Mouse (Mus musculus): ENCODE results near the gene Apom. TPM values are rescaled to one million over a fixed set of nuclear protein-coding genes. Genes with fewer than 3 reads are reported as not detected.

Gene Apom
- polyA plus RNA-seq, 1 experiment from 2014 or later = 8.3 TPM

DNA sequence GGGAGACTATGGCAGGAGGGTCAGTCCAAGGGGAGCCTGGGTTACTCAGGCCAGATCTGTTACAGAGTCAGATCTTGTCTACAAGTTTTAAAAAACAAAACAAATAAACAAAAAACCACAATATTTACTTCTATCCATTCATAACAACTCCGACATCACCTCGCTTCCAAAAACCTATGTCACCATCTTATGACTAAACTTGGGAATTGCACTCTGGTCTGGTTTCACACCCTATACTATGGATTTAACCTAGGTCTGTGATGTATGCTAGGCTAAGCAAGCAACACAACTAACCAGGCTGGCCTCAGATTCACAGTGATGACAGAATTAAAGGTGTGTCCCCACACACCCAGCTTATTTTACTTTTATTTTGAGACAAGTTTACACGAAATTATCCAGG, 25.3 kb downstream of the Apom start:
- H3K4me1 ChIP-seq (replicated peaks) = peaks cover 19% of the 10 kb centered on the region
- H3K9ac ChIP-seq = no peak overlapping the region
- H3K4me2 ChIP-seq = no peak overlapping the region
- no peak overlapping the region for H3K4me3 ChIP-seq
- H3K9me3 ChIP-seq (replicated peaks) = no peaks in the 10 kb centered on the region
- no peak for ATAC-seq (ENCODE audit: insufficient number of reproducible peaks, low FRiP score)
- no peak overlapping the region for H3K27ac ChIP-seq (ENCODE audit: poor library complexity, severe bottlenecking)
- 0 out of 2 replicates have a peak, but pooled peaks cover 3% of the 10 kb centered on the region for H3K27me3 ChIP-seq (replicated peaks)
- WGBS = 68% methylated on average over 3 of the region's 3 CpGs
- H3K36me3 ChIP-seq = peaks cover 25% of the 10 kb centered on the region

DNA sequence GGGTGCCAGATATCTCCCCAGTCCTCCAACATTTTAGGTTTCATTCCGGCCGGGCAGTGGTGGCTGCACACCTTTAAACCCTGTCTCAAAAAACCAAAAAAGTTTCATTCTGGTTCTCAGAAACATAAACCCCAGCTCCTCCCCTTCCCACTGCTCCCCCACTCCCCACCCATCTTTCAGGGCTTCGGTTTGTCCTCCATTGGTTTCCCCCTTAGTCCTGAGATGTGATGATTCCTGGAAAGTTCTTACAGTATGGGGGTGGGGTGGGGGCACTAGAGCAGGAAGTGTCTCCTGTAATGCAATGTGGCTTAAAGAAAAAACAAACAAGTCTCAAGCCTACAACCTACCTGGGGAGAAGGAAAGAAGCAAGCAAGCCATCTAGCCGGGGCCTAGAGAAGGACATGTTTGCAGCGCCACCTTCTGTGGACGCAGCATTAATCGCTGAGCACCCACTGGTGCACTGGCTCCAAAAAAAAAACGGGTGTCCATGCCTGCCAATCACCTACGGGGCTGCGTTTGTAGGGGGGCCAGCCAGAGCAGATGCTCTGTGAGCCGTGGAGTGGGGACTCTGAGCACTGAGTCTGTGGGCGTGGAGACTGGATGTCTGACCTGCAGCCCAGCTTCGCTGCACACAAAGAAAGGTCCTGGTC, 26.0 kb downstream of the Apom start:
- no peak for ATAC-seq (ENCODE audit: insufficient number of reproducible peaks, low FRiP score)
- Histone ChIP-seq H3K36me3 (peaks cover 31% of the 10 kb centered on the region), H3K4me1 (replicated peaks) (peaks cover 24% of the 10 kb centered on the region), H3K27ac (ENCODE audit: poor library complexity, severe bottlenecking) (no peak overlapping the region), H3K27me3 (replicated peaks) (no peaks in the 10 kb centered on the region), H3K4me3 (no peak overlapping the region), H3K4me2 (peak overlapping the region; percentile 29; the same call in 1 of the 2 replicates), H3K9me3 (replicated peaks) (no peaks in the 10 kb centered on the region), H3K9ac (peak overlapping the region; percentile 52)
- WGBS = 29% methylated on average over 13 of the region's 13 CpGs

DNA sequence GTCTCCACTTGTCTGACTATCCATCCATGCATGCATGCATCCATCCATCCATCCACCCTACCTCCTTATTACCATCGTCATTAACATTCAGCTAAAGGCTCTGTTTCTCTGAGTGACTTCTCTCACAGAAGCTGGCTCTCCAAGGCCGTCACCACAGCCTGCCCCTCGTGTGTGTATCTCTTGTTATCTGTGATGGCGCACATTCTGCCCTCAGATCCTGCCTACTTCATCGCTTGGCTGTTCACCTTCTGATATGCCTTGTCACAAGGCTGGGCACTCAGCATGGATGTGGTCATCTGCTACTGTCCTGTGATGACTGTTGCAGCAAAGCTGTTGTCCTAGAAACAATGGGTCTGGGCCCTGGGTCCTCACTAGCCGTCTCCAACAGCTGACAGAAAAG, 27.1 kb downstream of the Apom start:
- no peak overlapping the region for H3K9ac ChIP-seq
- H3K36me3 ChIP-seq = peaks cover 42% of the 10 kb centered on the region
- H3K4me3 ChIP-seq = no peak overlapping the region
- no peak overlapping the region for H3K27ac ChIP-seq (ENCODE audit: poor library complexity, severe bottlenecking)
- no peak overlapping the region for H3K4me2 ChIP-seq
- WGBS = 52% methylated on average over 6 of the region's 6 CpGs
- ATAC-seq (ENCODE audit: insufficient number of reproducible peaks, low FRiP score) = no peak
- no peaks in the 10 kb centered on the region for H3K27me3 ChIP-seq (replicated peaks)
- no peaks in the 10 kb centered on the region for H3K9me3 ChIP-seq (replicated peaks)
- peaks cover 29% of the 10 kb centered on the region for H3K4me1 ChIP-seq (replicated peaks)

DNA sequence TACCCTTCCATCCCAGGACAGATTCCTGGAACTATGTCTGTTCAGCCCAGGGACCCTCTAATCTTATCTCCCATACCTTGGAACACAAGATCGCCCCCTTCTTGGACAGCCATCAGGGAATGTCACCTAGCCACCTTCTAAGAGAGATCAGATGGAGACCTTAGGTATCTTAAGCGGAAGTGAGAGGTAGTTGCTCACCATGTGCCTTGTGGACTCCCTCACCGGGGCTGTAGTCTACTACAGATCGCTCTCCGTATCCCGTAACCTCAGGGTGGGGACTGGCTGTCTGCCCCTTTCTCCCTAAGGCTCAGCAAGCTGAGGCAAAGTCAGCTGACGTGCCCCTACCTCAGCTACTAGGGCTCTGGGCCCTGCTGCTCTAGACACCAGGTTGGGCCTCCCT, 27.8 kb downstream of the Apom start:
- Histone ChIP-seq H3K27me3 (replicated peaks) (no peaks in the 10 kb centered on the region), H3K4me1 (replicated peaks) (peaks cover 29% of the 10 kb centered on the region), H3K9ac (no peak overlapping the region), H3K4me2 (no peak overlapping the region), H3K27ac (ENCODE audit: poor library complexity, severe bottlenecking) (no peak overlapping the region), H3K4me3 (no peak overlapping the region), H3K9me3 (replicated peaks) (no peaks in the 10 kb centered on the region), H3K36me3 (peaks cover 49% of the 10 kb centered on the region)
- ATAC-seq (ENCODE audit: insufficient number of reproducible peaks, low FRiP score) = no peak
- WGBS = 83% methylated on average over 7 of the region's 7 CpGs

DNA sequence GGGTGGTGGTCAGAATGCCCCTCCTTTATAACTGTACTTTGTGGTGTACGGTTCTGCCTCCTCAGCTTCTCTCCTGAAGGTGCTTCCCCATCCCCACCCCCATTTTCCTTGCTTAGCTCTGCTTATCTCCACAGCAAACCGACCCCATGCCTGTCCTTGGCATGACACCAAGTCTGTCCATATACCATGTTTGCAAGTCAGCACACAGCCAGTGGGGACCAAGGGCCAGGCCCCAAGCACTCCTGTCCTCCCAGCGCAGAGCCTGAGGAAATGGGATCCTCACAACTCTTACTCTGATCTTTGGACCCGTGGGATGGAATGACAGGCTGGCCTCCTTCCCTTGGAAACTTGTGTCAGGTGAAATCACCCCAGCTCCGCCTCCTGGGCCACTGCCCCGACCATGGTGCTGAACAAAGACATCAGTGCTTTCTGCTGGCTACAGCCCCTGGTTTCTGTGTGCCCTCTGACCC, 28.6 kb downstream of the Apom start:
- H3K27ac ChIP-seq (ENCODE audit: poor library complexity, severe bottlenecking) = no peak overlapping the region
- 52% methylated on average over 6 of the region's 6 CpGs for WGBS
- H3K27me3 ChIP-seq (replicated peaks) = no peaks in the 10 kb centered on the region
- H3K9ac ChIP-seq = no peak overlapping the region
- peaks cover 29% of the 10 kb centered on the region for H3K4me1 ChIP-seq (replicated peaks)
- no peak for ATAC-seq (ENCODE audit: insufficient number of reproducible peaks, low FRiP score)
- no peak overlapping the region for H3K4me2 ChIP-seq
- H3K36me3 ChIP-seq = peaks cover 57% of the 10 kb centered on the region
- no peaks in the 10 kb centered on the region for H3K9me3 ChIP-seq (replicated peaks)
- no peak overlapping the region for H3K4me3 ChIP-seq

DNA sequence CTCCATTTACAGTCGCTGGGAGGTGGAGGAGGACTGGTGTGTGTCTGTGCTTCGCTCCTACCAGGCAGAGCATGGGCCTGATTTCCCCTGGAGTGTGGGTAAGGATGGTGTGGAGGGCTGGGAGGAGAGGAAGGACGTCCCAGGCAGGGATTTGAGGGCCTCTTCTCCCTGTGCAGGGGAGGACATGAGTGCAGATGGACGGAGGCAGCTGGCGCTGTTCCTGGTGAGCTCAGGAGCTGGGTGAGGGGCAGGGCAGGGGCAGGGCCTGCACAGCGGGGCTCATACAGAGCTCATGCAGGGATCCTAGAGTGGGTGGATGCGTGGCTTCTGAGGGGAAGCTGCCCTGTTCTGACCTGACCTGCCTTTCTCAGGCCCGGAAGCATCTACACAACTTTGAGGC, 29.6 kb downstream of the Apom start:
- Histone ChIP-seq H3K27ac (ENCODE audit: poor library complexity, severe bottlenecking) (no peak overlapping the region), H3K4me3 (no peak overlapping the region), H3K27me3 (replicated peaks) (no peaks in the 10 kb centered on the region), H3K9me3 (replicated peaks) (no peaks in the 10 kb centered on the region), H3K36me3 (peaks cover 66% of the 10 kb centered on the region), H3K9ac (no peak overlapping the region), H3K4me2 (no peak overlapping the region), H3K4me1 (replicated peaks) (peaks cover 29% of the 10 kb centered on the region)
- WGBS = 69% methylated on average over 8 of the region's 8 CpGs
- ATAC-seq (ENCODE audit: insufficient number of reproducible peaks, low FRiP score) = no peak

DNA sequence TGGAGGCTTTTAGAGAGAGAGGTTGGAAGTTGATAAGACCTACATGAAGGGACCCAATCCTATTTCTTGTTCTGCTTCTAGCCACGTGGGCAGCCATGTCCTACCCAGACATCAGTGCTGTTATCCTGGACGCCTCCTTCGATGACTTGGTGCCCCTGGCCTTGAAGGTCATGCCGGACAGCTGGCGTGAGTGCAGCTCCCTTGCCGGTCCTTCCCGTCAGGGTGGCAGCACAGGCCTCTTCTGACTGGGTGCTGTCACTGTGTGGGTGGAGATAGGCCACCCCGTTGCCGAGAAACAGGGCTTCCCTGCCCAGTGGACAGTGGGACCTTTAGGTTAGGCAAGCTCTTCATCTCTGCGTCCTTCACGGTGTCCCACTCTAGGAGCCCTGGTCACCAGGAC, 30.7 kb downstream of the Apom start:
- H3K4me1 ChIP-seq (replicated peaks) = peaks cover 29% of the 10 kb centered on the region
- WGBS = 87% methylated on average over 11 of the region's 11 CpGs
- H3K27ac ChIP-seq (ENCODE audit: poor library complexity, severe bottlenecking) = no peak overlapping the region

DNA sequence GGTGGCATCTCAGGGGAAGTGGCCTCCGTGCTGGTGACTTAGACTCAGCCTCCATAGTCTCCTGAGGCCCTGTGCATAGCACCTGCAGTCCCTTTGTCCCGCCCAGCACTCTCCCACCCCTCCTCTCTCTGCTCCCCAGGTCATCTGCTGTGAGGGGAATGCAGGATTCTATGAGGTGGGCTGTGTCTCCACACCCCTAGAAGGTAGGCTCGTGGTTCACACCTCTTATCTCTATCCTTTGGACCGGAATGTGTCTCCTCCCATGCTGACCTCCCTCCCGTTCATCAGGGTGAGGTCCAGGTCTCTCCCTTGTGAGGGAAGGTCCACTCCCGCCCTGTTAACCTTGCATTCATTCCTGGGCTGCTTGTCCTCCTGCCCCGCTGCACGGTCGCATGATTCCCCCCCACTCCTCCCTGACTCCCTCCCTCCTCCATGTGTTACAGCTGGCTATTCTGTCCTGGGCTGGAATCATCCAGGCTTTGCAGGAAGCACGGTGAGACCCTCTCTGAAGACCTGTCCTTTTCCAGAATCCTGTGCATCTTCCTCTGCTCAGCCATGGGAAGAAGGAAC, 31.6 kb downstream of the Apom start:
- Histone ChIP-seq H3K27ac (ENCODE audit: poor library complexity, severe bottlenecking) (no peak overlapping the region), H3K4me1 (replicated peaks) (peaks cover 29% of the 10 kb centered on the region), H3K9me3 (replicated peaks) (no peaks in the 10 kb centered on the region), H3K4me3 (no peak overlapping the region), H3K27me3 (replicated peaks) (no peaks in the 10 kb centered on the region), H3K9ac (0 out of 2 replicates have a peak overlapping the region, but pooled peaks have one; percentile 17), H3K36me3 (peaks cover 86% of the 10 kb centered on the region), H3K4me2 (no peak overlapping the region)
- ATAC-seq (ENCODE audit: insufficient number of reproducible peaks, low FRiP score) = no peak
- 52% methylated on average over 10 of the region's 10 CpGs for whole genome bisulfite sequencing

More for the DNA sequence above, 30.7 kb downstream of the Apom start:
- Histone ChIP-seq H3K27me3 (replicated peaks) (no peaks in the 10 kb centered on the region), H3K4me3 (no peak overlapping the region), H3K9me3 (replicated peaks) (no peaks in the 10 kb centered on the region), H3K36me3 (peaks cover 77% of the 10 kb centered on the region), H3K9ac (no peak overlapping the region), H3K4me2 (no peak overlapping the region)
- ATAC-seq (ENCODE audit: insufficient number of reproducible peaks, low FRiP score) = no peak

DNA sequence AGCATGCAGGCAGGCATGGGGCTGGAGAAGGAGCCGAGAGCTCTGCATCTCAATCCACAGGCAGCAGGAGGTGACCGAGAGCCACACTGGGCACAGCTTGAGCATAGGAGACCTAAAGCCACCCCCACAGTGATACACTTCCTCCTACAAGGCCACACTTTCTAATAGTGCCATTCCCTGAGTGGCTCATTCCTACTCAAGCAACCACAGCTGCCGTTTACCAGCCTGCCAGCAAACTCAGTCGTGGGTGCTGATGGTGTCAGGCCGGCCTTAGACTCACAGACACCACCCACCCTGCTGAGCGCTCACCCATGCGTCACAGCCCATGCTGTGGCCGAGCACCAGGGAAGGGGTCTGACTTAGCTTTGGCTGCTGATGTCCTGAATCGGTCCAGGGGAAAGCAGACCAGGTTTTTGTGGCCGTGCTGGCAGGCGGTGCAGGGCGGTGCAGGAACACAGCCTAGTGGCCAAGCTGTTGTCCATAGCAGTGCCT, 34.6 kb downstream of the Apom start:
- ATAC-seq (ENCODE audit: insufficient number of reproducible peaks, low FRiP score) = no peak
- H3K4me3 ChIP-seq = no peak overlapping the region
- no peaks in the 10 kb centered on the region for H3K9me3 ChIP-seq (replicated peaks)
- H3K4me2 ChIP-seq = no peak overlapping the region
- H3K9ac ChIP-seq = no peak overlapping the region
- peaks cover 96% of the 10 kb centered on the region for H3K36me3 ChIP-seq
- WGBS = 88% methylated on average over 12 of the region's 12 CpGs
- no peak overlapping the region for H3K27ac ChIP-seq (ENCODE audit: poor library complexity, severe bottlenecking)
- no peaks in the 10 kb centered on the region for H3K27me3 ChIP-seq (replicated peaks)
- H3K4me1 ChIP-seq (replicated peaks) = peaks cover 21% of the 10 kb centered on the region

DNA sequence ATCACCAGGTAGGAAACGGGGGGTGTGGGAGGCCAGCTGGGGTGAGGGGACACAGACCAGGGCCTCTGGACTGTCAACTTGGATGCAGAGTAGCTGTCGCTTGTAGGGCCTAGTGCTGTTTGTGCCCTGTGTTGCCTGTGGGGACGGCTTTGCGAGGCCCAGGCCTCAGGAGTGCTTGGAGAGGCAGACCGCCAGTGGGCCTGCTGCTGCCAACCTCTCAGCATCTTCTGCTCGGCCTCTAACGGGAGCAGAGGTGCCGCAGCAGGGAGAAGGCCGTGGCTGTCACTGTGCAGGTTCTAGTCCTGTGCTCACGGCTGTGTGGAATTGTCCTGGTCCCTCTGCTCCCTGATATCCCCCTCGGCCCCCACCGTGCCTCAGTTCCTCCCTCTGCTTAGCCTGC, 35.3 kb downstream of the Apom start:
- WGBS = 81% methylated on average over 12 of the region's 12 CpGs
- H3K36me3 ChIP-seq = peaks cover 96% of the 10 kb centered on the region
- peak overlapping the region; percentile 38; the same call in 1 of the 2 replicates for H3K9ac ChIP-seq
- no peak overlapping the region for H3K4me3 ChIP-seq
- peaks cover 16% of the 10 kb centered on the region for H3K4me1 ChIP-seq (replicated peaks)
- no peak overlapping the region for H3K27ac ChIP-seq (ENCODE audit: poor library complexity, severe bottlenecking)
- H3K4me2 ChIP-seq = no peak overlapping the region
- no peaks in the 10 kb centered on the region for H3K27me3 ChIP-seq (replicated peaks)
- H3K9me3 ChIP-seq (replicated peaks) = no peaks in the 10 kb centered on the region
- no peak for ATAC-seq (ENCODE audit: insufficient number of reproducible peaks, low FRiP score)

DNA sequence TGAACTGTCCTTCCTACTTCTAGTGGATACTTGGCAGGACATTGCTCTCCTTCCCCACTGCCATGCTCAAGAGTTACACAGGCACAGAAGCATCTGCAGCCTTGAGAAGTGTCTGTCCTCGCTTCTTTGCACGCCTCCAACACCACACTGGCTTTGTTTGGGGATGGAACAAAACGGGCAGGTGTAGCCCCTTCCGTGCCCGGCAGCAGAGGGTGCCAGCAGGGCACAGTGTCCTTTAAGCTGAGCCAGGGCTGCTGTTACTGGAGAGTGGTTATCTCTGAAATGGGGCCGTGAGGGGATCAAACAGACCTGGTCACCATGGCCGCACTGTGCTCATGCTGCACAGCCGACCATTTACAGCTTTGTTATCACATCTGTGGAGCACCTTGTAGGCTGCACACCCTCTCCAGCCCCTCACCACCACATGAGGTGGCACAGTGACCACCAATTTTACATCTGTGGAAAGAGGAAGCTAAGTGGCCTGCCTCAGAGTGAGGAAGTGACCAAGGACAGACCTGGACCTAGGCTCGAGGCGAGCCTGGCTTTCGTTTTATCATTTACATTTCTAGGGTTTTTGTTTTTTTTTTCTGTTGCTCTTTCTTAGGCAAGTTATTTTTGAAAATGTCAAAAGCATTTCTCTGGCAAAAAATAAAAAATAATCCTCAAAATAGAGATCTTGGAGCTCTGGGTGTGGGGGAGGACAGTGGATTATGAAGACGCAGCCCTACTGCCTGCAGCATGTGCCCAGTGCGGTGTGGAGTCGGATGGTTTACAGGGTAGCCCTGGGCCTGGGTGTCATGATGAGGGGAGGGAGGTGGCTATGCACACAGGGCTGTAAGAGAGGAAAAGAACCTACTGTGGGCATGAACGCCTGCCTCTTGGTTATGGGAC, 37.1 kb downstream of the Apom start:
- H3K4me2 ChIP-seq = no peak overlapping the region
- no peak overlapping the region for H3K4me3 ChIP-seq
- WGBS = 72% methylated on average over 15 of the region's 15 CpGs
- H3K27me3 ChIP-seq (replicated peaks) = no peaks in the 10 kb centered on the region
- peaks cover 90% of the 10 kb centered on the region for H3K36me3 ChIP-seq
- H3K27ac ChIP-seq (ENCODE audit: poor library complexity, severe bottlenecking) = no peak overlapping the region
- no peak for ATAC-seq (ENCODE audit: insufficient number of reproducible peaks, low FRiP score)
- 0 out of 2 replicates have a peak overlapping the region, but pooled peaks have one; percentile 11 for H3K9ac ChIP-seq
- H3K9me3 ChIP-seq (replicated peaks) = no peaks in the 10 kb centered on the region
- peaks cover 18% of the 10 kb centered on the region for H3K4me1 ChIP-seq (replicated peaks)

All from heart, embryonic 12.5 days (tissue).